Mouse (Mus musculus) liver, embryonic 14.5 days (tissue): Measurements from ENCODE around the gene Hist2h4.

Source experiments
- CTCF ChIP-seq: IDR thresholded peaks from 2 replicates; pipeline ENCODE4 v1.5.1; 2016; ENCODE audit warnings: antibody characterized with exemption, low read depth, control low read depth
- EP300 ChIP-seq: IDR thresholded peaks from 2 replicates; pipeline ENCODE4 v1.6.1; 2016; ENCODE audit warnings: antibody characterized with exemption, low read depth

GRCm38 (mm10) chr3:96247356-96248140, 15.6 kb downstream of the Hist2h4 start:
- TF ChIP-seq CTCF (no peak), EP300 (peak; percentile 3; the same call in 1 of the 2 replicates)
